Mouse (Mus musculus) cerebellum, adult (tissue): Measurements from ENCODE around the gene Zfp513.

Source experiments
- ATAC-seq: cut with Nextera tagmentation; 2 replicates; pipeline ENCODE4 v1.9.2; 2017; ENCODE audit warnings: mild to moderate bottlenecking, moderate library complexity, mixed read lengths; ENCODE audit not compliant: insufficient number of reproducible peaks, low FRiP score, low TSS enrichment

Gene Zfp513

GRCm38 (mm10) chr5:31201042-31201741 is 911 bp downstream of the Zfp513 start:
- ATAC-seq: no peak

GRCm38 (mm10) chr5:31200327-31200768 is 1.8 kb downstream of the Zfp513 start:
- no peak for ATAC-seq

- no peak for ATAC-seq
These were observed 2.2 kb downstream of the Zfp513 start for GRCm38 (mm10) chr5:31199893-31200292.

- no peak for ATAC-seq
These were observed 2.7 kb downstream of the Zfp513 start for GRCm38 (mm10) chr5:31199321-31199892.

GRCm38 (mm10) chr5:31198616-31199320 is 3.3 kb downstream of the Zfp513 start:
- no peak for ATAC-seq

- no peak for ATAC-seq
These were observed 3.9 kb downstream of the Zfp513 start for GRCm38 (mm10) chr5:31198170-31198569.

GRCm38 (mm10) chr5:31197072-31197471 is 5.0 kb downstream of the Zfp513 start:
- no peak for ATAC-seq

- no peak for ATAC-seq
These were observed 5.9 kb downstream of the Zfp513 start for GRCm38 (mm10) chr5:31196207-31196606.

GRCm38 (mm10) chr5:31195671-31196070 is 6.4 kb downstream of the Zfp513 start:
- no peak for ATAC-seq

- ATAC-seq: no peak
These were observed 7.3 kb downstream of the Zfp513 start for GRCm38 (mm10) chr5:31194486-31195485.

- 0 out of 2 replicates have a peak, but pooled peaks have one; percentile 3 for ATAC-seq
These were observed 8.3 kb downstream of the Zfp513 start for GRCm38 (mm10) chr5:31193631-31194281.

GRCm38 (mm10) chr5:31192939-31193630 is 9.0 kb downstream of the Zfp513 start, which contains the start of the genes Snx17 and Eif2b4:
Gene Snx17, plus strand, starts transcription at chr5:31193227.
Gene Eif2b4, minus strand, starts transcription at chr5:31193430.
- peak; percentile 93 for ATAC-seq

- ATAC-seq: 0 out of 2 replicates have a peak, but pooled peaks have one; percentile 3
These were observed 9.8 kb downstream of the Zfp513 start for GRCm38 (mm10) chr5:31192045-31192938.

GRCm38 (mm10) chr5:31190201-31190600 is 11.9 kb downstream of the Zfp513 start:
- no peak for ATAC-seq

- no peak for ATAC-seq
These were observed 13.8 kb downstream of the Zfp513 start for GRCm38 (mm10) chr5:31188223-31188840.

GRCm38 (mm10) chr5:31183678-31184077 is 18.4 kb downstream of the Zfp513 start:
- ATAC-seq: no peak

GRCm38 (mm10) chr5:31181183-31181770 is 20.8 kb downstream of the Zfp513 start:
- no peak for ATAC-seq
